Mouse (Mus musculus): ENCODE data around the gene Prkaa2.
"Not testable (repeated sequence)": the region's sequence is repeated elsewhere in the genome, so short reads cannot be mapped to it uniquely, and the experiment has no call there.

Prkaa2 gene

DNA sequence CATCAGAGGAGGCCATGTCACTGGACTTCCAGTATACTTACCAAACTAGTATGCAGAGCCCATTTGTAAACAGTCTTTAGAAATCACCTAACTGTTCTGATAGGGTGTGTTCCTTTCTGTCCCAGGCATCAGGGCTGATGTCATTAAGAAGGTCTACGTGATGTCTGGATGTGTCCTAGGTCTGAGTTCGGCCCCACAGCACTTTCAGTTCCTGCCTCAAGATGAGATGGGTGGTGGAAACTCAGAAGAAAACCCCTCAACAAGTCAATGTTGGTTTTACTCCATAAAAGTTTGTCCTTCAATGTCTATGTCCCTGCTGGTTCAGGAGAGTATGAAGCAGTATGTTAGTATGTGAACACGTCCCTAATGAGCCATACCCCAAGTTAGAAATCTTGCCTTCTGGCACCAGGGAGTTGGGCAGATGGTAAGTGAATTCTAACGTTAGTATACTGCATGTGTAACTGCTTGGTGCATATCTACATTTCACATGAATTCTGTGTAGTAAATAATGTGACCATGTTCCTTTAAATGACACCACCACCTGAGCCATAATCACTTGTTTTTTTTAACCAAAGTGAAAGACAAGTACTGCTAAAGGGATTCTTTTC, 93.6 kb downstream of the Prkaa2 start:
- DNase-seq (ENCODE audit: low spot score in 2 of 2) = no peak

DNA sequence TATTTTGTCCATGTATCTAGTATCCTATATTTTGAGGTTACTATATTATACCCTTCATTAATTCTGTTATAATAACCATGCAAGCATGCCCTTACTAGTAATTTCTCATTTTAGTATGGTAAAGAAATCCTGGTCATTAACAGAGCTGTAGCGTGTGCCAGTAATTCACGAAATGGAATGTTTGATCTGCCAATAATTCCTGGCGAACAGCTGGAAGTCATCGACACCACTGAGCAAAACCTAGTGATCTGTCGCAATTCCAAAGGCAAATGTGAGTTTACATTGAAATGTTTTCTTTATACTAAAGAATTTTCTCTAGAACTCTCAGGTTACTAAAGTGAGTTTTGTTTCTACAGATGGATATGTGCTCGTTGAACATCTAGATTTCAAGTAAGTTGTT, 94.2 kb downstream of the Prkaa2 start:
- no peak for DNase-seq (ENCODE audit: low spot score in 2 of 2)

DNA sequence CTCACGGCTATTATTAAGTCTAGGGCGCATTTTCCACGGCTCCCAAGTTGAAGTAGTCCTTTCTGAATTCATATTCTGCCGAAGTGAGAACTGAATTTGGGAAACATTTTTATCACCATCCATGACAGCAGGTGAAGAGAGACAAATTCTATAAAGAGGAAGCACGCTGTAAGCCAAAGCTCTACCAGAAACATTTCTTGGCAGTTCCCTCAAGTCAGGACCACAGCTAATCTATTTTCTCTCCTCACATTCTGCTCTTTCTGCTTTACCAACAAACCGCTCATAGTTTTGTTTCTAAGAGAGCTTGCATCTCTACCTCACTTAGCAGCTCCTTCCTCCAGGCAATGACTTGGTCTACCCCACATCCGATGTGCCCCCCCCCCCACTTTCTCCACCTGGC, 96.0 kb downstream of the Prkaa2 start:
- DNase-seq (ENCODE audit: low spot score in 2 of 2) = no peak

DNA sequence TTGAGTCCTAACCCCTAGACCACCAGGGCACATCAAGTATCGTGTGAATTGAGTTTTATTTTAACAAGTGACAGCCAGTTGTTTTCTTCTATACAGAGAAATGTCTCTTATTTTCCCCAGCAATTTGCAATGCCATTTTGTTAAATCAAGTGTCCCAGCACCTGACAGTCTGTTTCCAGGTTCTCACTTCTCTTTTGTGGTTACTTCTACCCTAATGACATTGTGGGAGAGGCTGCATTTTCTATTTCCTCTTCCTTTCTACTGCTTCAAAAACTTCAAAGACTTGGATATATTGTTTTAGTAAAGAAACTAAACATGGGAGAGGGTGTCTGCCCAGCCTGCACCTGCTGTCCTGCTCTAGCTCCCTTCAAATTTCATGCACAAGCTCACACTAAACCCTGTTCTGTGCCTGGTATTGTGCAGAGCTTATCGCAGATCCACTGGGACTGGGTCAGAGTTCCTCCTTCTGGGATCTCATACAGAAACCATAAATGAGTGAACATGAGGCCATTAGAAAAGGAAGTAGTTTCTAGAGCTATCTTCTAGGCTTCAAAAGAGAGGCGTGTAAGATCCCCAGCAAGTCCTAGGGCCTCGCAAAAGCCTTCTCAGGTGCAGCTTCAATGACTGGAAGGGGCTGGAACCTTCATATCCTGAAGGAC, 102.2 kb downstream of the Prkaa2 start:
- no peak for DNase-seq (ENCODE audit: low spot score in 2 of 2)

DNA sequence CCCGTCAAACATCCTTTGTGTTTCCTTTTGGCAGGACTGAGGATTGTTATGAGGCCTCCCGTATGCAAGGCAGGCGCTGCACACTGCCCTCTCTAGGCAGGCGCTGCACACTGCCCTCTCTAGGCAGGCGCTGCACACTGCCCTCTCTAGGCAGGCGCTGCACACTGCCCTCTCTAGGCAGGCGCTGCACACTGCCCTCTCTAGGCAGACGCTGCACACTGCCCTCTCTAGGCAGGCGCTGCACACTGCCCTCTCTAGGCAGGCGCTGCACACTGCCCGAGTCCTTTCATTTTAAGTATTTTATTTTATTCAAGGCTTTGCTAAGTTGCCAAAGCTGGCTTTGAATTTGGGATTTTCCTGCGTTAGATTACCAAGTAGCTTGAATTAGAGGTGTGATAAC, 105.0 kb downstream of the Prkaa2 start:
- DNase-seq (ENCODE audit: low spot score in 2 of 2) = not testable (repeated sequence)

DNA sequence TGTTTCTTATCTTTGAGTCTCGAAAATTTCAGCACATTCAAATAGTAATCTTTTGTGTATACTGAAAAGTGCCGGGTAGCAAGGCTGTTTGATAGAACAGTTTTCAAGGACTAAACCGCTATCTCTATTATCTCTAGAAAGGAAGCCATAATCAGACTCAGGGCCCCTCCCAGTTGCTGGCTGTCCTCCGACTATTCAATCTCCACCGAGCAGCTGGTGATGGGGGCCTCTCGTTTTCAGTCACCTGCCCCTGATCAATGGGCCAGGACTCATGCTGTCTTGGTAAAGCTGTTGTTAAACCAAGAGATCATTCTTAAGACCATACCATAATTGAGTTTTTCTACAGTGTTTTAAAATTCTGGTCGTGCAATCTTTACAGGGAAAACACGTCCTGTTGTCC, 105.6 kb downstream of the Prkaa2 start:
- DNase-seq (ENCODE audit: low spot score in 2 of 2) = no peak

DNA sequence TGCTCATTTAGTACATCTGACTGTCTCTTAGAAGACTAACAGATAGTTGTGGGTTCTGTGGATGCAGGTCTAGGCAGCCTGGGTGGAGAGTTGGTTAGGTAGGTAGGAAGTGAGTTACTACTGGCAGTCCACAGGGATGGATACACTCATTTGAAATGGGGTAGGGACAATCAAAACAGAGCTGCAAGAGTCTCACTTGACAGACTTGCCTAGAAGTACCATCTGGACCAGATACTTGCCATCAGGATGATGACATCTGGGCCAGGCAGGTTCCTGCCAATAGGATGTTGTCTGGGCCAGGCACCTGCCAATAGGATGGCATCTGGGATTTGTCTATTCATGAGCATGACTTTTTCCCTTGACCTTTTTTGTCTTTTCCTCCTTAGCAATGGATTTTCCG, 108.0 kb downstream of the Prkaa2 start:
- DNase-seq (ENCODE audit: low spot score in 2 of 2) = no peak

DNA sequence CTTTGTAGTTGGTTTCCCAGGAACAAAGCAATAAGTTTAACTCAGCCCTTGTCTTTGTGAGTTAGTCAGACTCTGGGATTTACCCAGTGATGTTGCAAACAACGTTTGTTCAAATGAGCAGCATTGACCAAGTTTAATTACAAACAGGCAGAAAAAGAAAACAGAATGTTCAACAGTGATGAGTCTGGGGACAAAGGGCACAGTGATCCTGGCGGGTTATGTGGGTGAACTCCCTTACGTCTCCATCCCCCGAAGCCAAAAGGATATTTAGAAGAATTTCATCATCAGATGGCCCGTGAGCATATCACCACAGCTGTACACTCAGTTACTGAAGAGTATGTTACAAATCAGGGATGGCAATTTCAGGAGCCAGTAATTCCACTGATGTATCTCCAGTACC, 110.0 kb downstream of the Prkaa2 start:
- no peak for DNase-seq (ENCODE audit: low spot score in 2 of 2)

DNA sequence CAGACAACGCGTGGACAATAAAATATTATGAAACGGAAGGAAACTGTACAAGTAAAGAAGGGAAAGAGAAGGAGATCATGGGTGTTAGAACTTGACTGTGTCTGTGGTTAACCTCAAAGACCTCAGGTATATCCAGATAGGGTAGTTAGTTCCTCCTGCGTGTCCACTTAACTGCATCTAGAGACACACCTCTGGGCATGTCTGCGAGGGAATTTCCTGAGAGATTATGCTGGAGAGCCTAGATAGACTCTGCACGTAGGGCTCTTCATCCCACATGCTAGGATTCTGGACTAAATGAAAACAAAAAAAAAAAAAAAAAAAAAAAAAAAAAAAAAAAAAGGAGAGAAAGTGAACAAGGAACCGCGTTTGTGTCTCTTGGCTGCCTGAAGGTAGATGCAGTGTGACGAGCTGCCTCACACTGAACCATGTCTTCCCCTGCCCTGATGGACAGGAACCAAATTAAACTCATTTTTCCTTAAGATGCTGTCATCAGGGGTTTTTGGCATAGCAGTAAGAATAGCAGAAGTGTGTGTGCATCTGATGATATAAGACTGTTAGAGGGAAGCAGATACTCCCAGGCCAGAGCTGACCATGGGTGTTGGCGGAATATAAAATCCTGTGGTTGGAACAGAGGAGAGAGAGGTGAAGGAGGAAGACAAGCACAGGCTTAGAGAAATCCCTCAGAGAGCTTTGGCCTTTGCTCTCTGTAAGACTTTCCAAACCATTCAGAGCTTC, 116.4 kb downstream of the Prkaa2 start:
- no peak for DNase-seq (ENCODE audit: low spot score in 2 of 2)

DNA sequence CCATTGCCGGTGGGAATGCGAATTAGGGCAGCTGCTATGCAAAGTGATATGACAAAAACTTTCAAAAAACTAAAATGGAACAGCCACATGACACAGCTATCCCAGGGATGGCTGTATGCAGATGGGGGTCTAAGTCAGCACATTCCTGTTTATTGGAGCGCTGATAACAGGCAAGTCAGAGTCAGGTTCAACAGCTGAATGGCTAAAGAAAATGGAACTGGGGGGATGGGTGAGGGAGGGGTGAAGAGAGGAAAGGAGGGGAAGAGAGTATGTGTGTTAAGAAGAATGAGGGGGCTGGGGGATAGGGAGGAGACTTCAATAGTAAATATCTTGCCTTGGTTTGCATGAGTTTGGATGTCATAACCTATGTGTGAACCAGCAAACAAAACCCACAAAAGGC, 117.4 kb downstream of the Prkaa2 start:
- DNase-seq (ENCODE audit: low spot score in 2 of 2) = no peak

DNA sequence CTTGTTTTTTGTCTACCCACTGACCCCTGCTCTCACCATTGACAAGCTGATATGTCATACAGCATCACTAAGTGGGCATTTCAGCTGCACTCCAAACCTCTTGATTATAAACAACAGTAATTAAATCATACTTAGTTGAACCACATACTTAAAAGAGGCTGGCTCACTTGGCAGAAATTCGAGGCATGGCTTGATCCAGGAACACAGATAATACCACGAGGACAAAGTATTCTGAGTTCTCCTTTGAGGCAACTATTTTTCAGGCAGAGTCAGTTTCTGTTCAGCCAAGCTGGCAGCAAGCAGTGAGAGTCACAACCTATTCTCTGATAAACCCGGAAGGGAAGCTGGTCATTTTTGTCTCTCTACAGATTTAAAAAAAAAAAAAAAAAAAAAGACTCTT, 119.0 kb downstream of the Prkaa2 start:
- DNase-seq (ENCODE audit: low spot score in 2 of 2) = no peak

DNA sequence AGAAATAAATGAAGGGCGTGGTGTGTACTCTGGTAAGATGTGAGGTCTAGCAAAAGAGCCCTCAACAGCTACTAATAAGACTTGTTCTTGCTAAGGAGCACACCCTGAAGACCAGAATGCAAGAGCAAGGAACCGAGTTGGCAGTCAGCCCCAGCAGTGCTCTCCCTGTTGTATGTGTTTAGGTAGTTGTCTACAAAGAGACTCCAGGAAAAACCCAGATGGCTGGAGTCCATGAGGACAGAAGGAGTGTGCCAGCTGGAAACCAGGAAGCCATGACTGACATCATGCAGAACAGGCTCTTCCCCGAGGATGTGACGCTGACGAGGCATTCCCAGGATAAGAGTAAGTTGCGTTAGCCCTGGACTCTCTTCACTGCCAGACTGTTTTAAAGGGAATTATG, 119.7 kb downstream of the Prkaa2 start:
- no peak for DNase-seq (ENCODE audit: low spot score in 2 of 2)

DNA sequence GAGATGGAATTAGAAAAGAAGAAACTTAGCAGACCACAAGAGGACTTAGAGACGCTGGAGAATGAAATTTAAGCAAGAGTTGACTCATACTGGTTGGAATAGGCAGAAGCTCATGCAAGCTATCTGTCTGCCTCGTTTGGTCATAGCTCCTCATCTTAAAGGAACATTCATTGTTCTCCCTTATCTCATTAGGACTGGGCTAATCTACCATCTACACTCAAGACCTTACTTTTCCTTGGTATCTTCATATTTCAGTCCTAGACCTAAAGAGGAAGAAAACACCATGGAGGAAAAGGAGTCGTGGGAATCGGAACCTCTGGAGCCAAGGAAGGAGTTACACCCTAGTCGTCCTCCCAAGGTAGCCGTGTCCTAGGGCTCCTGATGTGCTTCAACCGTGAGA, 121.0 kb downstream of the Prkaa2 start:
- DNase-seq (ENCODE audit: low spot score in 2 of 2) = no peak

DNA sequence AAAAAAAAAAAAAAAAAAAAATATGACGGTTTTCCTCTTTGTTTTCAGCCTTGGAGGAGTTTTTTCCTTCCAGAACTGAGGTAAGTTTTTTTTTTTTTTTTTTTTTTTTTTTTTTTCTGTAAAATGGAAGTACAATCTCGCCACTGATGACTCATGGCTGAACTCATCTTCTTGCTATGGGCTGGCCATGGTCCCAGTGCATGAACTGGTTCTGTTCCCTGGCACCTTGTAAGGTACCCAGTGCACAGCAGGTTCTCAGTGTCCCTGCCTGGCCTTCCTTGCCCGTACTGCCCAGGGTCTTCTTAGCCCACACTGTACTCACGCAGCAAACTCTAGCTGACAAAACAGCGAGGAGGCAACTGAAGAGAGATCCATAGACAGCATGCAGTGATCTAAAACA, 121.6 kb downstream of the Prkaa2 start:
- no peak for DNase-seq (ENCODE audit: low spot score in 2 of 2)

DNA sequence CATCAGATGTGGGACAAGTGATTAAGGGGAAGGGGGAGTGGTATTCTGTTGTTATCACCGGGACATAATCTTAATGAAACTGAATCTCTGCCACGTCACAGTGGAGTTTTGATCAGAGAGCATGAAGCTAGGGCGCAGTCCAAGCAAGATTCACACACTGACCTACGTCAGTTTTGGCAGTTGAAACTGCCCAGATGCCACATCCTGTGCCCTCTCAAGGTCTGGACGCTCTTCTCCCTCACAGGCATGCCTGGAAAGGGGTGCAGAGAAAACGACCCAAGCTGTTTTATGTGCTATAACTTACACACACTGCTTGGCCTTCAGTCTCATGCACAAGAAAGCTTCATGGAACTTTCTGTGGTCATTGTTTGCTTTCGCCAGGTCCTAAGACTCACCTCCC, 122.1 kb downstream of the Prkaa2 start:
- DNase-seq (ENCODE audit: low spot score in 2 of 2) = no peak

DNA sequence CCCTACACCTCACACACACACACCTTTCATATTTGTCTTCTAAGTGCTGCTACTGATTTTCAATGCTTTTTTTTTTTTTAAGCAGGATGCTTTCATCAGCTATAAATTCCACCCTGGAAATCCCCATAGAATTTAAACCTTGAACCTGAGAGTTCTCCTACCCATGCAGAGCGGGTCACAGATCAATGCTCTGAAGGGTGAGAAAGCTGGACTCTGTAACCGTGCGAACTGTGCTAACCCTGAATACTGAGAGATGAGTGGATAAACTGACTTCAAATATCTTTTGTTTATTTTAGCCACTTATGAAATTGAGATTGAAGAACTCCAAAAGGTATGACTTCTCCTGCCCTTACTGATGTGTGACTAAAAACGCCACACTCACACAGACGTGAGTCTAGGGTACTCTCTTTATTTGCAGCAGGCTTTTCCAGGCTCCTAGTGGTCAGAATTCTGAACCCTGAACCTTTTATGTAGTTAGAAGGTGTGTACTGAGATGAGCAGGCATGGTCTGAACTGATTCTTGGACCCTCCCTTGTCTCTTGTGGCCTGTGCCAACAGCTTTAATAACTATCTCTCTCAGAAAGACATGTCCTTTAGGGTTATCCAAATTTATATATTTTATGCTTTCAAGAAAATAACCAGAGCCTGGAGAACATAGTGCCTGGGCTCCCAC, 123.6 kb downstream of the Prkaa2 start:
- no peak for DNase-seq (ENCODE audit: low spot score in 2 of 2)
